Mouse (Mus musculus) G1E (cell line): ENCODE data around the gene Wnt11.

Experiments
- CTCF ChIP-seq: IDR thresholded peaks from 2 replicates; pipeline ENCODE4 v1.5.1; 2012; ENCODE audit warnings: low read depth, low read length, inconsistent platforms, mixed read lengths
- GATA1 ChIP-seq: IDR thresholded peaks from 2 replicates; pipeline ENCODE4 v1.6.1; 2012; ENCODE audit warnings: borderline replicate concordance, low read length, inconsistent platforms, mixed read lengths
- POLR2AphosphoS5 ChIP-seq: IDR thresholded peaks from 2 replicates; pipeline ENCODE4 v1.6.1; 2012; ENCODE audit warnings: low read depth, low read length, inconsistent platforms; ENCODE audit not compliant: insufficient replicate concordance

GRCm38 (mm10) chr7:98851220-98851619 is 16.3 kb downstream of the Wnt11 start:
- TF ChIP-seq CTCF (no peak), GATA1 (no peak), POLR2AphosphoS5 (no peak)
